ENCODE assay signal across 23 mouse cellular contexts in the genomic region with DNA sequence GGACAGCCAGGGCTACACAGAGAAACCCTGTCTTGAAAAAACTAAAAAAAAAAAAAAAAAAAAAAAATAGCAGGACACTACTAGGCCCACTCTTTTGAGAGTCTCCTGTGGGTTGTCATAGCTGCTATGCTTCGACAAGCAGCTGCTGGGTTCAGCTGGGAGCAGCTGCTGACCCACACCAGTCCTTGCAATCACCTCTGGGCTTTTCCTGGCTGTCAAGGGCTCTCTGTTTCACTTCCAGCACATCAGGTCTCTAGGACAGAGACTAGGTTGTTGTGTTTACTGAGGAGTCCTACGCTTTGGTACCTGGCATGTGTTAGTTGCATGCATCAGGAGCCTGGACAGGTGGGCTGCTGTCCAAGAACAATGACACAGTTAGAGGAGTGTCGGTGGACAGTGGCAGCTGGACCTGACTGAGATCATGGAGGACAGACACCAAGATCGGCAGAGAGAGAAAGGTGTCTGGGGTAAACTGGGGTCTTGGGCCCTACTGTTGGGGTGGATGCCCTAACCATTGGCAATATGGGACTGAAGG. TPM values are rescaled to one million over a fixed set of nuclear protein-coding genes. Genes with fewer than 3 reads are reported as not detected.
DNase-seq lines count a peak whose midpoint lies in the region; ATAC-seq and TF ChIP-seq lines count a peak whose summit lies in the region.
"Had no signal": no experiment of that assay in that cellular context is flagged by ENCODE, and none has a peak within 500 bp of the region (broad histone marks: within the 10 kb centered on the region; RNA-seq: fewer than 3 reads in every experiment).

No protein-coding gene starts in this region.

- TF ChIP-seq EP300 in liver, postnatal 0 days (IDR thresholded peaks at IDR 0.05; ENCODE audit: low read depth) = no peak

- intact Hi-C loops in heart, postnatal 36 days (cut with DNase I) = no loop called here

- peak; percentile 23 for DNase-seq in adrenal gland, adult 2 months
- DNase-seq in adrenal gland, postnatal 4 days (ENCODE audit: low spot score in 2 of 2) = no peak
- peak; percentile 47 for DNase-seq in heart, adult 18-20 months
- DNase-seq in heart, postnatal 36 days = no peak
- peak; percentile 67 for DNase-seq in liver, postnatal 0 days
- no peak for DNase-seq in liver
- peak; percentile 27 for DNase-seq in lung, postnatal 10 days
- no peak for DNase-seq in lung, postnatal 25 days (ENCODE audit: low spot score)
- DNase-seq: adrenal gland, postnatal 10 days; cerebellum, adult 11 months; cerebellum, adult 2 months; cerebellum, adult 9-11 months; cerebellum, postnatal 25 days; forebrain, postnatal 0 days; gastrocnemius, postnatal 25 days had no signal

- no peaks in the 10 kb centered on the region for H3K9me3 ChIP-seq in liver, postnatal 0 days (ENCODE audit: low read length)
- H3K9me3 ChIP-seq: embryonic facial prominence, embryonic 12.5 days; embryonic facial prominence, embryonic 15.5 days; heart, embryonic 13.5 days; hindbrain, embryonic 12.5 days; hindbrain, embryonic 15.5 days had no signal

- no peak for TF ChIP-seq CTCF in liver, postnatal 0 days (IDR thresholded peaks at IDR 0.05; ENCODE audit: low read depth)

- 72% methylated on average over 4 of the region's 4 CpGs for WGBS in liver, postnatal 0 days (ENCODE audit: insufficient replicate concordance)

- no peak overlapping the region for H3K4me2 ChIP-seq in liver, postnatal 0 days (ENCODE audit: low read depth, low read length)
- H3K4me2 ChIP-seq: embryonic facial prominence, embryonic 12.5 days; embryonic facial prominence, embryonic 15.5 days; heart, embryonic 13.5 days; hindbrain, embryonic 12.5 days; hindbrain, embryonic 15.5 days had no signal

- peak overlapping the region; percentile 98 for H3K27ac ChIP-seq in liver, postnatal 0 days (ENCODE audit: low read depth)
- H3K27ac ChIP-seq: embryonic facial prominence, embryonic 12.5 days; embryonic facial prominence, embryonic 15.5 days; heart, embryonic 13.5 days; hindbrain, embryonic 12.5 days; hindbrain, embryonic 15.5 days had no signal

- ATAC-seq in liver, postnatal 0 days = peak; percentile 57
- ATAC-seq: activated CD4-positive, CD25-positive, alpha-beta regulatory T cell, adult 4 months; forebrain, embryonic 14.5 days; forebrain, postnatal 0 days had no signal

- peaks cover 2% of the 10 kb centered on the region; the same call in 1 of the 2 replicates for H3K36me3 ChIP-seq in liver, postnatal 0 days (replicated peaks; ENCODE audit: insufficient read depth, low read length)

- peaks cover 9% of the 10 kb centered on the region for H3K4me1 ChIP-seq in liver, postnatal 0 days (ENCODE audit: insufficient read depth)
- H3K4me1 ChIP-seq: embryonic facial prominence, embryonic 12.5 days; embryonic facial prominence, embryonic 15.5 days; heart, embryonic 13.5 days had no signal

- peak overlapping the region; percentile 26; the same call in 1 of the 2 replicates for H3K9ac ChIP-seq in liver, postnatal 0 days (replicated peaks)
- H3K9ac ChIP-seq: embryonic facial prominence, embryonic 12.5 days; embryonic facial prominence, embryonic 15.5 days; forebrain, postnatal 0 days; heart, embryonic 13.5 days; hindbrain, embryonic 12.5 days; hindbrain, embryonic 15.5 days had no signal

- H3K27me3 ChIP-seq in liver, postnatal 0 days (ENCODE audit: insufficient read depth, low read length) = no peaks in the 10 kb centered on the region
- H3K27me3 ChIP-seq: embryonic facial prominence, embryonic 12.5 days; embryonic facial prominence, embryonic 15.5 days; heart, embryonic 13.5 days; hindbrain, embryonic 12.5 days; hindbrain, embryonic 15.5 days had no signal

- H3K4me3 ChIP-seq in liver, postnatal 0 days (ENCODE audit: low read depth, low read length) = no peak overlapping the region
- H3K4me3 ChIP-seq: embryonic facial prominence, embryonic 12.5 days; embryonic facial prominence, embryonic 15.5 days; heart, embryonic 13.5 days; hindbrain, embryonic 12.5 days; hindbrain, embryonic 15.5 days had no signal

RNA-seq across cellular contexts. Expression of gene Slc25a47, which starts 13.7 kb away (rescaled TPM):
- 10 to 100 TPM in 1 of 2 experiments, 1 to 10 TPM in 1; 8.4 to 12.2 TPM for total RNA-seq in adrenal gland, adult 2 months (2021)
- 16.6 TPM in 2 replicates for polyA plus RNA-seq in adrenal gland, adult 2 months (2012; rRNA removed)
- total RNA-seq in adrenal gland, postnatal 4 days (2021) = 10 to 100 TPM; 14.1 to 44.8 TPM
- 1 to 10 TPM; 8.1 to 9.1 TPM for total RNA-seq in heart, adult 18-20 months (2021)
- 1 to 10 TPM; 6.5 to 6.9 TPM for total RNA-seq in heart, postnatal 36 days (2021)
- polyA plus RNA-seq in liver, postnatal 0 days (2015; fragmentation: Nextera tagmentation; extraction: Ambion mirVana) = 481 and 632 TPM in 2 replicates

RNA-seq across cellular contexts. Expression of gene Slc25a29, which starts 13.9 kb away (rescaled TPM):
- total RNA-seq in adrenal gland, adult 2 months (2021) = 10 to 100 TPM; 14.0 to 17.7 TPM
- polyA plus RNA-seq in adrenal gland, adult 2 months (2012; rRNA removed) = 93.3 and 111 TPM in 2 replicates
- 1 to 10 TPM; 8.7 to 9.6 TPM for total RNA-seq in adrenal gland, postnatal 4 days (2021)
- 1 to 10 TPM; 8.7 to 9.1 TPM for total RNA-seq in heart, adult 18-20 months (2021)
- 10 to 100 TPM in 1 of 2 experiments, 1 to 10 TPM in 1; 8.5 to 10.7 TPM for total RNA-seq in heart, postnatal 36 days (2021)
- polyA plus RNA-seq in liver, postnatal 0 days (2015; fragmentation: Nextera tagmentation; extraction: Ambion mirVana) = 3.5 and 5.8 TPM in 2 replicates
- total RNA-seq: hematopoietic stem cell, adult 5-6 weeks had no signal

RNA-seq across cellular contexts. Expression of gene Wdr25, which starts 43.9 kb away (rescaled TPM):
- total RNA-seq in adrenal gland, adult 2 months (2021) = 10 to 100 TPM in 1 of 2 experiments, 1 to 10 TPM in 1; 6.7 to 12.0 TPM
- 6.5 and 8.3 TPM in 2 replicates for polyA plus RNA-seq in adrenal gland, adult 2 months (2012; rRNA removed)
- total RNA-seq in adrenal gland, postnatal 4 days (2021) = 1 to 10 TPM; 3.4 to 7.5 TPM
- total RNA-seq in heart, adult 18-20 months (2021) = 1 to 10 TPM; 4.7 to 5.7 TPM
- 1 to 10 TPM; 3.8 to 4.3 TPM for total RNA-seq in heart, postnatal 36 days (2021)
- polyA plus RNA-seq in liver, postnatal 0 days (2015; fragmentation: Nextera tagmentation; extraction: Ambion mirVana) = 2.4 and 2.6 TPM in 2 replicates

RNA-seq across cellular contexts. Expression of gene Wars, which starts 44.4 kb away (rescaled TPM):
- 10 to 100 TPM; 53.2 to 66.3 TPM for total RNA-seq in adrenal gland, adult 2 months (2021)
- 56.3 and 61.5 TPM in 2 replicates for polyA plus RNA-seq in adrenal gland, adult 2 months (2012; rRNA removed)
- total RNA-seq in adrenal gland, postnatal 4 days (2021) = 10 to 100 TPM; 54.9 to 59.9 TPM
- total RNA-seq in heart, adult 18-20 months (2021) = 10 to 100 TPM; 29.1 to 41.2 TPM
- 10 to 100 TPM; 32.5 to 40.6 TPM for total RNA-seq in heart, postnatal 36 days (2021)
- 13.8 and 15.9 TPM in 2 replicates for polyA plus RNA-seq in liver, postnatal 0 days (2015; fragmentation: Nextera tagmentation; extraction: Ambion mirVana)

RNA-seq across cellular contexts. Expression of gene Yy1, which starts 56.8 kb away (rescaled TPM):
- 100 to 1,000 TPM in 1 of 2 experiments, 10 to 100 TPM in 1; 56.2 to 102 TPM for total RNA-seq in adrenal gland, adult 2 months (2021)
- polyA plus RNA-seq in adrenal gland, adult 2 months (2012; rRNA removed) = 22.5 and 27.8 TPM in 2 replicates
- 10 to 100 TPM; 70.1 to 75.3 TPM for total RNA-seq in adrenal gland, postnatal 4 days (2021)
- total RNA-seq in heart, adult 18-20 months (2021) = 10 to 100 TPM; 31.5 to 37.2 TPM
- total RNA-seq in heart, postnatal 36 days (2021) = 10 to 100 TPM; 38.3 to 42.7 TPM
- 5.3 and 5.9 TPM in 2 replicates for polyA plus RNA-seq in liver, postnatal 0 days (2015; fragmentation: Nextera tagmentation; extraction: Ambion mirVana)

Comparison
In these comparisons a context has a peak if more than half of its experiments do, and no peak if none do; other contexts are left out.
1. DNase-seq: peak in adrenal gland, adult 2 months (single experiment), heart, adult 18-20 months (2 of 2), liver, postnatal 0 days (single experiment) and lung, postnatal 10 days (single experiment); none in adrenal gland, postnatal 4 days (0 of 2), heart, postnatal 36 days (0 of 2), liver (single experiment) and lung, postnatal 25 days (single experiment).